Mouse (Mus musculus) hindbrain, embryonic 14.5 days (tissue): Measurements from ENCODE around the gene Tbk1. TPM values are rescaled to one million over a fixed set of nuclear protein-coding genes. Genes with fewer than 3 reads are reported as not detected.
A peak's percentile ranks its signal among the peaks of the same experiment; 100 is the strongest.

ENCODE experiments used
- ATAC-seq: fragments of 200-750 bp; cut with Nextera tagmentation; 2 replicates; pipeline ENCODE4 v1.8.0; 2017; ENCODE audit warnings: moderate number of reproducible peaks, mild to moderate bottlenecking, moderate TSS enrichment, moderate library complexity; ENCODE audit not compliant: low FRiP score
- DNase-seq: peaks from one replicate; pipeline ENCODE4 v3.0.0-alpha.2; 2015; ENCODE audit warnings: low spot score
- H3K27ac ChIP-seq: fragments of 300-500 bp; sonication (generic); 2 replicates; pipeline ENCODE4 v1.5.1; 2014; ENCODE audit warnings: mild to moderate bottlenecking, moderate library complexity
- H3K27me3 ChIP-seq: fragments of 300-500 bp; sonication (generic); 2 replicates; pipeline ENCODE4 v1.6.1; 2014; ENCODE audit warnings: mild to moderate bottlenecking, low read length, mixed read lengths; ENCODE audit not compliant: control insufficient read depth, insufficient read depth
- H3K36me3 ChIP-seq: fragments of 300-500 bp; sonication (generic); replicated peaks from 2 replicates; pipeline ENCODE4 v1.6.1; 2014; ENCODE audit not compliant: control insufficient read depth, insufficient read depth
- H3K4me1 ChIP-seq: fragments of 300-500 bp; sonication (generic); replicated peaks from 2 replicates; pipeline ENCODE4 v1.6.1; 2014; ENCODE audit warnings: antibody characterized with exemption, low read length, mixed read lengths; ENCODE audit not compliant: control insufficient read depth, insufficient read depth
- H3K4me2 ChIP-seq: fragments of 300-500 bp; sonication (generic); replicated peaks from 2 replicates; pipeline ENCODE4 v1.6.1; 2014; ENCODE audit warnings: mild to moderate bottlenecking, moderate library complexity
- H3K4me3 ChIP-seq: fragments of 300-500 bp; sonication (generic); replicated peaks from 2 replicates; pipeline ENCODE4 v1.5.1; 2014; ENCODE audit warnings: mild to moderate bottlenecking, low read length
- H3K9ac ChIP-seq: fragments of 300-500 bp; sonication (generic); 2 replicates; pipeline ENCODE4 v1.6.1; 2014
- H3K9me3 ChIP-seq: fragments of 300-500 bp; sonication (generic); 2 replicates; pipeline ENCODE4 v1.6.1; 2016; ENCODE audit warnings: low read length; ENCODE audit not compliant: control insufficient read depth
- WGBS: fragments of 180-500 bp; shearing (Covaris S2); extraction: QIAGEN DNeasy Blood & Tissue Kit; methylation state at CpG from one replicate; pipeline ENCODE4 v1.1.7; 2014; 5-methylcytosine and 5-hydroxymethylcytosine counted together
- polyA plus RNA-seq: library from polyadenylated mRNA; unstranded; fragments of >200 nt; fragmentation: Nextera tagmentation; extraction: Ambion mirVana; gene quantifications from 2 replicates; pipeline ENCODE4 v1.2.1, GENCODE M21; 2014

Tbk1 gene
- polyA plus RNA-seq, 1 experiment from 2014 or later, result 33.4 TPM

DNA sequence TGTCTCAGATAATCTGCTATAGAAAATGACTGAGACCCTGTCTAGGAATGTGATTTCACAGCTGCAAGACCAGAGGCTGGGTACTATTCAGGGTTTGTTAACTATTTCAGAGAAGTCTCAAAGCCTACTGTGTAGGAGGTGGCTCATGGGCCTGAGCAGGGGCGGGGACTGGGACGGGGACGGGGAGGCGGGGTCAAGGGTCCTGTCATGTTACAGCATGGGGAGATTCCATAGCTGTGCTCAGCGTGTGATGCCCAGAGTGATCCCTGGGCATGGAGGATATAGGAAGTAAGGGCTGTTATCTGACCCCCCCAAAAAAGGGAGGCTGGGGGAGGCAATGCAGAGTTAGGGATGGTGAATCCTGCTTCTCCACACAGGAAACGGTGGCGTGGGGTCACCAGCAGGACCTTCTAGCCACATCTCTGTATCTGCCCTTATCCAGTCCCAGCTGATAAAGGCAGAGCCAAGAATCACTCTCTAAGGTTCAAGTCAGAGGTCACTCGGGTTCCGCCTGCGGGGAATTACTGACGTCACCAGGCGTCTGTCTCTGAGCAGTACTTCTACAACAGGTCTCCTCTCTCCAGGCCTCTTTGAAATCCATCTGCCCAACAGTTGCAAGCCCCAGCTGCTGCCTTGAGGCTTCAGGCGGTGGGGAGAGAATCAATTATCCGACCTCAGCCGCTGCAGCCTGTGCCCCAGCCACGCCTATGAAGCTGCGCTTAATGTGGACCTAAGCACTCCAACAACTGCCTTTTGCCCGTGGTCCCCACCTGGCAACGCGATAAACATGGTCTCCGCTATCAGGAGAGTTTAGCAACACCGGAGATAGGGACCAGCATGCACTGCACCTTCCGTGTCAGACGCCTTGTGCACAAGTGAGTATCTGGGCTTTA, 76.6 kb downstream of the Tbk1 start:
- Histone ChIP-seq H3K9me3 (no peaks in the 10 kb centered on the region), H3K4me2 (no peak overlapping the region), H3K27me3 (no peaks in the 10 kb centered on the region), H3K9ac (no peak overlapping the region), H3K27ac (no peak overlapping the region), H3K36me3 (no peaks in the 10 kb centered on the region), H3K4me1 (peaks cover 23% of the 10 kb centered on the region), H3K4me3 (no peak overlapping the region)
- ATAC-seq (peak; percentile 18; the same call in 1 of the 2 replicates), DNase-seq (peak; percentile 47)
- 25% methylated on average over 24 of the region's 24 CpGs for WGBS

DNA sequence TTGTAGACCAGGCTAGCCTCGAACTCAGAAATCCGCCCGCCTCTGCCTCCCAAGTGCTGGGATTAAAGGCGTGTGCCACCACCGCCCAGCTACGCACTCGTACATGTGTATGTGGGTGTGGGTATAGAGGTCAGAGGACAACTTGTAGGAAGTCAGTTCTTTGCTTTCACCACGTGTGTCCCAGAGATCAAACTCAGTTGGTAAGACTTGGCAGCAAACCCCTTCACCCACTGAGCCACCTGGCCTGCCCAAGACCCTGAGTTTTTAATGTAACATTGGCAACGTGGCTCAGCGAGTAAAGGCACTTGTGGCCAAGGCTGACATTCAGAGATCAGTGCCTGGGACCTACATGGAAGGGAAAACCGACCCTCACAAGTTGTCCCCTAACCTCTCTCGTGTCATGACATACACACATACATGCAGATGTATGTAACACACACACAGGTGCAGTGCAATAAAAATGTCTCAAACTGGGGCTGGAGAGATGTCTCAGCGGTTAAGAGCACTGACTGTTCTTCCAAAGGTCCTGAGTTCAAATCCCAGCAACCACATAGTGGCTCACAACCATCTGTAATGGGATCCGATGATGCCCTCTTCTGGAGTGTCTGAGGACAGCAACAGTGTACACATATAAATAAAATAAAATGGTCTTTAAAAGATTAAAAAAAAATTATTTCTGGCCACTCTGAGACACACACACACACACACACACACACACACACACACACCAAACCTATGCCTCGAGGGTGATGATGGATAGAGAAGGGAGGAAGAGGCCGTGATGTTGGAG, 78.6 kb downstream of the Tbk1 start:
- Histone ChIP-seq H3K4me3 (no peak overlapping the region), H3K27ac (no peak overlapping the region), H3K4me2 (no peak overlapping the region), H3K36me3 (no peaks in the 10 kb centered on the region), H3K27me3 (no peaks in the 10 kb centered on the region), H3K9me3 (no peaks in the 10 kb centered on the region), H3K4me1 (peaks cover 27% of the 10 kb centered on the region), H3K9ac (no peak overlapping the region)
- 89% methylated on average over 16 of the region's 16 CpGs for WGBS
- ATAC-seq, result no peak
- no peak for DNase-seq

DNA sequence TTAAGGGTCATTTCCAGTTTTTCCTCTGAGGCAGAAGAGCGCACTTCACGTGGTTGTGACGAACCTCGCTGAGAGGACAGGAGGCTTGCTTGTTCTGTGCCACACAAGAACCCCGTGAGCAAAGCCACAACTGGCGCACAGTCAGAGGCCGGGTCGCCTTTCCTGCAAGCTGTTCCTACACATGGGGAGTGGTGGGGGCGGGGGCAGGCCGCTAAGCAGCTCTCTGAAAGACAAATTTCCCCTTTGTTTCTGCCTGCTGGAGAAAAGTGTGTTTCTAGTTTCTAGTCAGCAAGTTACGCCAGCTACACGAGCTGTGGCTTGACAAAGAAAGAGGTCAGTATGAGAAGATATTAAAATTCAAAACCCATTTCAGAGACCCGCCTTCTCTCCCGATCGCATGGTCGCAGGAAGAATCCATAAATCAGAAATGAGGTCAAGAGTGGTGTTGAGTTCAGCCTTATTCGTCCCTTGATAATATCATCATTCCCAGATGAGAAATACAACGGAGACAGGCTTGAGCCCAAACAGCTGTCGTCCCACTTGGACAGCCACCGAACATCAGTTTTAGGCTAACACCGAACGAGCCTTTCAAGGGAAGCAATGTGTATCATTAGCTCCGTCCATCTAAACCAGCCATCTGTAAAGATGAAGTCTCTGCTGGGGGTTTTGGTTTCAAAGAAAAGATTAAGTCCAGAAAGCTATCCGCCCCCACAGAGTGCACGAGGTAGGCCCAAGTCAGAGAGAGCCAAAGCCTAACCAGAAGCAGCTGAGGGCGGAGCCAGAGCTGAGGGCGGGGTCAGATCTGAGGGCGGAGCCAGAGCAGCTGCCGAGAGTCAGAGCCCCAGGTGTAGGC, 79.6 kb downstream of the Tbk1 start:
- Histone ChIP-seq H3K4me1 (peaks cover 27% of the 10 kb centered on the region), H3K36me3 (no peaks in the 10 kb centered on the region), H3K4me2 (no peak overlapping the region), H3K4me3 (no peak overlapping the region), H3K9ac (no peak overlapping the region), H3K9me3 (no peaks in the 10 kb centered on the region), H3K27me3 (no peaks in the 10 kb centered on the region), H3K27ac (peak overlapping the region; percentile 67)
- no peak for ATAC-seq
- no peak for DNase-seq
- 33% methylated on average over 29 of the region's 29 CpGs for WGBS

DNA sequence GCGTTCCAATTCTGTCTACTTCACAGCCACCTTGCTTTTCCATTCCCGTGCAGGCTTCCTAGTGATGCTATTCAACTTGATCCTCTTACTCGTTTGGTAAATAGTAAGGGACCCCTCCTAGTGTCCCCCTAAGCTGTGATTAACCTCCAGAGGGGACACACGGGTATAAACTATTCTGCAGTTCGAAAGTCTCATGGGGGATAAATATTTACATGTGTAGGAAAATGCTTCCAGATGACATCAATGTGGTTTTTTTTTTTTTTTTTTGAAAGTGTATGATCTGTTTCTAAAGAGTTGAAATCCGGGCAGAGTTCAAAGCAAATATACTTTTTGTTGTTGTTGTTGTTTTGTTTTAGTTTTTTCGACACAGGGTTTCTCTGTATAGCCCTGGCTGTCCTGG, 80.7 kb downstream of the Tbk1 start:
- Histone ChIP-seq H3K9me3 (no peaks in the 10 kb centered on the region), H3K27ac (peak overlapping the region; percentile 67), H3K36me3 (no peaks in the 10 kb centered on the region), H3K4me2 (peak overlapping the region; percentile 60), H3K4me1 (peaks cover 29% of the 10 kb centered on the region), H3K27me3 (no peaks in the 10 kb centered on the region), H3K9ac (peak overlapping the region; percentile 54; the same call in 1 of the 2 replicates), H3K4me3 (peak overlapping the region; percentile 34; the same call in 1 of the 2 replicates)
- 53% methylated on average over 7 of the region's 7 CpGs for WGBS
- no peak for ATAC-seq
- no peak for DNase-seq

DNA sequence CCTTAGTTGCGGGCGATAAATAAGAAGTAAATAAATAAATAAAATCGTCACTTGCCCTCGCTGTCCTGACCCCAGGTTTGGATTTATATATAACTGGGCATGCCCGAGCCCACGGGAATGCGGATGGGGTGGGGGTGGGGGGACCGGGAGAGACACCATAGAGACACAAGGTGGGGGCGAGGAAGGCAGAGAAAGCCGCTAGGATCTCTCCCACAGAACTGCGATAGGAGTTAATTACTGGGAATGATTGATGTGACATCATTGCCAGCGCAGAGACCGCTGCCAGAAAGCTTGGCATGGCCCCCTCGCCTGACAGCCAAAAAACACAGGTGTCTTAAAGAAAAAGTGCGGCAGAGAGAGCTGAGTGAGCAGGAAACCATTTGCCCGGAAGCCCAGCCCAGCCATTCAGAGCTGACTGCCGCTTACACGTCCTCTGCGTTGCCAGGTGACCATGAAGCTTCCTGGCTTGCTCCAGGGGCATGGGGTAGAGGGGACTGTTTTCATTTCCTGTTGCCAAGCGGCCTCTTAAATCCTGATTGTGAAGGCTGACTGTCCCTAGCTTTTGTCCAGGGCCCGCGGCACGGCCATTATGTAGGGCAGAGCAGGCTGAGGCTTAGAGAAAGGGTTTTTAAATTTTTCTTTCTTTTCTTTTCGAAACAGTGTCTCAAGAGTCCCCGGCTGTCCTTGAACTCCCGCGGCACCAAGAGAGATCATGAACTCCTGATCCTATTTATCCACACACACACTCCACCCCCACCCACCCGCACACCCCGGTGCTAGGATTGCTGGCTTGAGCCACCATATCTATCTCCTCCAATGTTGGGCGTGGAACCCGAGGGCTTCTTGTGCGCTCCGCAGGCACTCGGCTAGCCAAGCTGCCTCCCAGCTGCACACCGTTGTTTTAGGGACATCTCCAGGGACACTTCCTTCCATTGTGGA, 81.3 kb downstream of the Tbk1 start:
- Histone ChIP-seq H3K4me2 (peak overlapping the region; percentile 60), H3K9me3 (no peaks in the 10 kb centered on the region), H3K4me3 (peak overlapping the region; percentile 34), H3K27ac (peak overlapping the region; percentile 67), H3K36me3 (no peaks in the 10 kb centered on the region), H3K27me3 (no peaks in the 10 kb centered on the region), H3K9ac (peak overlapping the region; percentile 54; the same call in 1 of the 2 replicates), H3K4me1 (peaks cover 26% of the 10 kb centered on the region)
- DNase-seq, result peak; percentile 81
- 18% methylated on average over 35 of the region's 35 CpGs for WGBS
- ATAC-seq, result peak; percentile 89

DNA sequence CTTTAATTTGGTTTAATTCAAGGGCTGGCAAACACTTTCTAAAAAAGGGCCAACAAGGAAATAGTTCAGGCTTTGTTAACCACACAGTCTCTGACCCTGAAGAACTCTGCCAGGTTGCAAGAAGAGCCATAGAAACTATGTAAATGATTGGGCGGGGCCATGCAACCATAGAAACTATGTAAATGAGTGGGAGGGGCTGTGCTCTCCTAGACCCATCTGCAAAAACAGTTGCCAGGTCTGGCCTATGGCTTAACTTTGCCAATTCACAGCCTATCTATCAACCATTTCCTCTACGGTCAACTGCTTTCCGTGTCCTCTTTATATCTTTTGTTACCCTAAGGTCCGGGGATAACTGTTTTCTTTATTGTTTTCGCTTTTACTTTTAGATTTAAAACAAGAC, 85.4 kb downstream of the Tbk1 start:
- Histone ChIP-seq H3K36me3 (no peaks in the 10 kb centered on the region), H3K9ac (no peak overlapping the region), H3K4me1 (0 out of 2 replicates have a peak, but pooled peaks cover 13% of the 10 kb centered on the region), H3K4me3 (no peak overlapping the region), H3K9me3 (no peaks in the 10 kb centered on the region), H3K27me3 (no peaks in the 10 kb centered on the region), H3K4me2 (no peak overlapping the region), H3K27ac (no peak overlapping the region)
- ATAC-seq, result no peak
- peak; percentile 34 for DNase-seq
- WGBS, result 46% methylated on average over 5 of the region's 5 CpGs

DNA sequence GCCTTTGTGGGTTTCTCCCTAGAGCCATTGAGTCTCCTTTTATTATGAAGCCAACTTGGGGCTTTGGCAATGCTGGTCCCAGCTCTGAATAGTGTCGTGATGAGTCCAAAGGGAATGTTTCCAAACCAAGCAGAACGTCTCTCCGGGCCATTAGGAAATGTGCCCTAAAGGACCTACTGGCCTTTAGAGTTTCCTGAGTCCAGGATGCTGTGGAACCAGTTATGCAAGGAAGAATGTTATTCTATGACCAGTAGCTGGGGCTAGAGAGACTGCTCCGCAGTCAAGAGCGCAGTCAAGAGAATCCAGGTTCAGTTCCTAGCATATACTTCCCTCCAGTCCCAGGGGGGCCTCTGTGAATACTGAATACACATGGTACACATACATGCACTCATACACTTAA, 86.6 kb downstream of the Tbk1 start:
- no peak overlapping the region for H3K27ac ChIP-seq
- WGBS, result 75% methylated on average over 5 of the region's 5 CpGs
- H3K9me3 ChIP-seq, result no peaks in the 10 kb centered on the region
- H3K27me3 ChIP-seq, result no peaks in the 10 kb centered on the region
- 0 out of 2 replicates have a peak, but pooled peaks cover 7% of the 10 kb centered on the region for H3K4me1 ChIP-seq
- no peak overlapping the region for H3K9ac ChIP-seq
- no peaks in the 10 kb centered on the region for H3K36me3 ChIP-seq
- no peak overlapping the region for H3K4me2 ChIP-seq
- DNase-seq (no peak), ATAC-seq (no peak)
- no peak overlapping the region for H3K4me3 ChIP-seq

DNA sequence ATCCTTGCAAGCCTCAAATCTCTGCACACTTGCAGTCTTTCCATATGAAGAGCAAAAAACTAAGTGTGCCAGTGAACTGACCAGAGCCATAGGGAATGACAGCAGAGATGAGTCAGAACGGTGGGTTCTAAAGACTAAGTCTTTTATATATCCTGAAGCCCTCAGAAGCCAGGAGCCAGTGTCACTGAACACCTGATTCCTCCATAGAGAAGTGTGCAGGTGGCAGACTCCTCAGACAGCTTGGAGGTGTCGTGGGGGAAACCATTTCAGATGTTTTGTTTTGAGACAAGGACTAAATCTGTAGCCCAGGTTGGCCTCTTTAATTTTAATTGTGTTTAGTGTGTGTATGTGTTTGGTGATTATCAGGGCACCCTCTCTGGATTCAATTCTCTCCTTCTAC, 87.5 kb downstream of the Tbk1 start:
- no peak overlapping the region for H3K4me3 ChIP-seq
- H3K27ac ChIP-seq, result no peak overlapping the region
- no peaks in the 10 kb centered on the region for H3K27me3 ChIP-seq
- no peaks in the 10 kb centered on the region for H3K36me3 ChIP-seq
- H3K4me1 ChIP-seq, result 0 out of 2 replicates have a peak, but pooled peaks cover 2% of the 10 kb centered on the region
- no peak overlapping the region for H3K4me2 ChIP-seq
- WGBS, result 73% methylated on average over 2 of the region's 2 CpGs
- DNase-seq (no peak), ATAC-seq (no peak)
- H3K9ac ChIP-seq, result no peak overlapping the region
- no peaks in the 10 kb centered on the region for H3K9me3 ChIP-seq
